Mouse (Mus musculus): ENCODE measurements around the gene Hectd4.
"Not testable (repeated sequence)": the region's sequence is repeated elsewhere in the genome, so short reads cannot be mapped to it uniquely, and the experiment has no call there.

Gene Hectd4

GRCm38 (mm10) chr5:121206984-121207383 is 13.0 kb upstream of the Hectd4 start:
- DNase-seq: no peak

DNA sequence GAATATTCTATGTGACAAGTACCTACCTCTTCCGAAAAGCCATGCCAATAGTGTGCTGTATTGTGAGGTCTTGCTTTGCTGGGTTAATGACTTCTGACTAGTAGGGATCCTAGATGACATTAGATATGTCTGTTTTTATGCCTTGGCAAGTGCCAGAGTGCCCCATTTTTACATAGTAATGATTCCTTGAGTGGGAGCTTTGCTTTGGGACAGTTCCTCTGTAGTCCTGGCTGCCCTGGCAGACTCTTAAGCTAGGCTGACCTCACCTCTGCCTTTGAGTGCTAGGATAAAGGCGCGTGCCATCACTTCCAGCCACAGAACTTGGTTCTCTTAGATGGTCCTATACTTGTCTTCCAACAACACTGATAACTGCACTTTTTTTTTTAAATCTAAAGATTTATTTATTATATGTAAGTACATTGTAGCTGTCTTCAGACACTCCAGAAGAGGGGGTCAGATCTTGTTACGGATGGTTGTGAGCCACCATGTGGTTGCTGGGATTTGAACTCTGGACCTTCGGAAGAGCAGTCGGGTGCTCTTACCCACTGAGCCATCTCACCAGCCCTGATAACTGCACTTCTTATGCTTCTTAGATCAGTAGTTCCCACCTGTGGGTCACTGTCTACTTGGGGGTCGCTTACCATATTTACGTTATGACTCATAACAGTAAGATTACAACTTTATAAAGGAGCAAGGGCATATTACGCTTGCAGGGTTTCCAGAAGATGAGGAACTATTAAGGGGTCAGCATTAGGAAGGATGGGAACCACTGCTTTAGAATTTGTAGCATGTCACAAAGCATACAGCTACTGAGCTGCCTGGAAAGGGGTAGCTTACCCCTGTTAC is 10.0 kb upstream of the Hectd4 start:
- no peak for DNase-seq

DNA sequence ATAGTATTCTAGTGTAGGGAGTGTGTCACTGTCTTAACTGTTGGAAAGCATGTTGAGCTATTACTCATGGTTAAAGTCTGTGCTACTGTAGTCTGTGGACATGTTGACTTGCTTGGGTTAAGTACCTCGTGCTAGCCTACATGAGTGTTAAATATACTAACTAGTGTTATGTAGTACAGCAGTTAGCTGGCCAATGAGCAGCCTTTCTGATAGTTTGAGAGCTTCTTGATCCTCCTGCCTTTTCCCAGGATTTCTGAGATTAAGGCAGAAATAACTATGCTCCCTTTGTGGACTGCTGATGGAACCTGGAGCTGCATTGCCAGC is 9.5 kb upstream of the Hectd4 start:
- DNase-seq: no peak

GRCm38 (mm10) chr5:121212108-121212507 is 7.9 kb upstream of the Hectd4 start:
- no peak for DNase-seq

DNA sequence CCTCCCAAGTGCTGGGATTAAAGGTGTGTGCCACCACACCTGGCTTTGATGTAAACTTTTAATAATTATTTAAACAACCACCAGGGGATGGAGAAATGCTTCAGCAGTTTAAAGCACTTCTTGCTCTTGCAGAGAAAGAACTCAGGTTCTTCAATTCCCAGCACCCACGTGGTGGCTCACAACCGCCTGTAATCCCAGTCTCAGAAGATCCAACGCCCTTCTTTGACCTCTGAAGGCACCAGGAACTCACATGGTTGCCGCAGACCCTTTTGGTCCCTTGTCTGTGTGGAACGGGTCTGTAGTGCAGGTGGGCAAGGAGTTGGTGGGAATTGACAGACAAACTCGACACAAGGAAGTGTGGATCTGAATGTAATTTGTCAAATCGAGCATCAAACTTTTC is 5.3 kb upstream of the Hectd4 start:
- DNase-seq: no peak

- DNase-seq: peak; percentile 71
Measured at GRCm38 (mm10) chr5:121215380-121216125, 4.5 kb upstream of the Hectd4 start.

- DNase-seq: no peak
Measured at GRCm38 (mm10) chr5:121216126-121216446, 3.9 kb upstream of the Hectd4 start.

DNA sequence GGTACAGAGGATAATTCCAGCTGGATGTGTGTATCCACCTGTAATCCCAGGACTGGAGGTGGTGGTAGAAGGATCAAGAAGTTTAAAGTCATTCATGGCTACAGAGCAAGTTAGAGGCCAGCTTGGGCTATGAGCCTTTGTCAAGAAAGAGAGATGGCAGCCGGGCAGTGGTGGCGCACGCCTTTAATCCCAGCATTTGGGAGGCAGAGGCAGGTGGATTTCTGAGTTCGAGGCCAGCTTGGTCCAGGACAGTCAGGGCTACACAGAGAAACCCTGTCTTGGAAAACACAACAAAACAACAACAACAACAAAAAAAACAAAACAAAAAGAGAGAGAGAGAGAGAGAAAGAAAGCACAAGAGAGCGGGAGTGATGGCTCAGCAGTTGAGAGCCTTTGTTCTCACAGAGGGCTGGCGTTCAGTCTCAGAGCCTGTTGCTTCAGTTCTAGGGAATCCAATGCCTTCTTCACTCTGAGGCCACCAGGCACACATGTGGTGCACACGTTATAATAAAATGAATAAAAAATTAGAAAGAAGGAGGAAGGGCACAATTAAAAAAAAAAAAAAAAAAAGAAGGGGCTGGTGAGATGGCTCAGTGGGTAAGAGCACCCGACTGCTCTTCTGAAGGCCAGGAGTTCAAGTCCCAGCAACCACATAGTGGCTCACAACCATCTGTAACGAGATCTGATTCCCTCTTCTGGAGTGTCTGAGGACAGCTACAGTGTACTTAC is 3.3 kb upstream of the Hectd4 start:
- not testable (repeated sequence) for DNase-seq

- no peak for DNase-seq
Measured at GRCm38 (mm10) chr5:121217313-121217634, 2.7 kb upstream of the Hectd4 start.

GRCm38 (mm10) chr5:121219190-121219589 is 829 bp upstream of the Hectd4 start:
- DNase-seq: no peak

GRCm38 (mm10) chr5:121220732-121221301 is 798 bp downstream of the Hectd4 start:
- peak; percentile 42 for DNase-seq

- DNase-seq: no peak
Measured at GRCm38 (mm10) chr5:121221328-121221850, 1.4 kb downstream of the Hectd4 start.

DNA sequence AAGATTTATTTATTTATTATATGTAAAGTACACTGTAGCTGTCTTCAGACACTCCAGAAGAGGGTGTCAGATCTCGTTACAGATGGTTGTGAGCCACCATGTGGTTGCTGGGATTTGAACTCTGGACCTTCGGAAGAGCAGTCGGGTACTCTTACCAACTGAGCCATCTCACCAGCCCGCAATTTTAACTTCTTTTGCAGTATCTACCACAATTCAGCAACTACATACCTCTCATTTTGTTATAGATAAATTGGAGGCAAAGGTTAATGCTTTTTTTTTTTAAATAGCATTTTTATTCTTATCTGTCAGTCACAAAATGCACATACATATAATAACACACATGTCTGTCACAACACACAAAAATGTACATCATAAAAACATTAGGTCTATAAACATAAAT is 4.0 kb downstream of the Hectd4 start:
- DNase-seq: not testable (repeated sequence)

- DNase-seq: no peak
Measured at GRCm38 (mm10) chr5:121224856-121225255, 4.8 kb downstream of the Hectd4 start.

DNA sequence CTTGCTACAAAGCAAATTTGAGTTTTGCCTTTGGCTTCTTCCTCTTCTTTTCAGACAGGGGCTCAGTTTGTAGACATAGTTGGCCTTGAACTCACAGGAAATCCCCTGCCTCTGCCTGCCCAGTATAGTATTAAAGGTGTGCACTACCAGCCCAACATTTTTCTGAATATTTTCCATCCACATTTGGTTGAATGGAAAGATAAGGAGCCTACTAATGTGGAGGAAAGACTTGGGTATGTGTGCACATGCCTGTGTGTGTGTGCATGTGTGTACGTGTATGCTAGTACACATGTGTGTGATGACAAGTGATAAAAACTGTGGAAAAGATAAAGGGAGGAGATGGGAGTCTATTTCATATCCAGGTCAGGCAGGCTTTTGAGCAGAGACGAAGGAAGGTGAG is 5.8 kb downstream of the Hectd4 start:
- no peak for DNase-seq

GRCm38 (mm10) chr5:121226406-121226805 is 6.4 kb downstream of the Hectd4 start:
- DNase-seq: no peak

- DNase-seq: no peak
Measured at GRCm38 (mm10) chr5:121226845-121227244, 6.8 kb downstream of the Hectd4 start.

DNA sequence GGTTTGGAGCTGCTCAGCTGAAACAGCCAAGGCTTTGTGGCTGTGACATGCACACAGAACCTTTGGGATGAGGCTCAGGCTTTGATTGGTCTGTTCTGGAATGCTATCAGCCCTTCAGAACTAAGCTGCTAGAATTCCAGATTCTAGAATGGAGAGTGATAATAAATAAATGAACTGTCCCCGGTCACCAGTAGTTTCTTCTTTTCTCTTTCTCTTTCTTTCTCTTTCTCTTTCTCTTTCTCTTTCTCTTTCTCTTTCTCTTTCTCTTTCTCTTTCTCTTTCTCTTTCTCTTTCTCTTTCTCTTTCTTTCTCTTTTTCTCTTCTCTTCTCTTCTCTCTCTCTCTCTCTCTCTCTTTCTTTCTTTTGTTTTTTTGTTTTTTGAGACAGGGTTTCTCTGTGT is 7.3 kb downstream of the Hectd4 start:
- not testable (repeated sequence) for DNase-seq

- DNase-seq: no peak
Measured at GRCm38 (mm10) chr5:121229182-121229581, 9.2 kb downstream of the Hectd4 start.

DNA sequence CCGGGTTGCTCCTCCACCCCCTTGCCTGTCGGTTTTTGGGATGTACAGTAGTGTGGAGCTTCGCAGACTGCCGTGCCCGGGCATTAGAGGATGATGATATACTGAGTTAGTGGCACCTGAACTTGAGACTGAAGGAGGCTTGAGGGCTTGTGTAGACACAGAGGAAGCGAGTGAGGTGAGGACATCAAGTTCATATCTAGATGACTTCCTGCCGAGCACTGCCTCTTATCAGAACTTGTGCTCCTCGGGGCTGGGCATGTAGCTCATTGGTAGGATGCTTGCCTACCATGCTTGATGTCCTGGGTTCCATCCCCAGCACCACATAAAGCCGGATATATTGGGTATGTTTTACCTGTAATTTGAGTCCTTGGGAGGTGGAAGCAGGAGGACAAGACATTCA is 10.8 kb downstream of the Hectd4 start:
- DNase-seq: no peak

- DNase-seq: no peak
Measured at GRCm38 (mm10) chr5:121232789-121233188, 12.8 kb downstream of the Hectd4 start.

GRCm38 (mm10) chr5:121233726-121234125 is 13.7 kb downstream of the Hectd4 start:
- DNase-seq: no peak

DNA sequence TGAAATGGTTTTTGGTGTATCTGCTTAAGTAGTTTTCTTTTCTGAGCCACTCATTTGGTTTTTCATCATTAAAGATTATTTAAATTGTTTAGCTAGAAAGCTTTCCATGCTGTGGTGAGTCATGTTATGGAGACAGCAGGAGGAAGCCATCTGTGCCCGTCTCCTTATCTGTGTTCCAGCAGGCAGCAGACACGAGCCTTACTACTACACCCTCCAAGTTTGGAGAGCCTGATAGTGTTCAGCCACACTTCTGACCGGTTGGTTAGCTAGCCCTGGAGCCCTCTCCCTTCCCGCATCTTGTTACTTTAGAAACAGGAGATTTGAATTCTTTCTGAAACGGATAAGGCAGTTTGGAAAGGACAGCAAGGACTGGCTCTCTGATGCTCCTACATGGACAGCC is 16.2 kb downstream of the Hectd4 start:
- peak; percentile 40 for DNase-seq
